In the genomic region with DNA sequence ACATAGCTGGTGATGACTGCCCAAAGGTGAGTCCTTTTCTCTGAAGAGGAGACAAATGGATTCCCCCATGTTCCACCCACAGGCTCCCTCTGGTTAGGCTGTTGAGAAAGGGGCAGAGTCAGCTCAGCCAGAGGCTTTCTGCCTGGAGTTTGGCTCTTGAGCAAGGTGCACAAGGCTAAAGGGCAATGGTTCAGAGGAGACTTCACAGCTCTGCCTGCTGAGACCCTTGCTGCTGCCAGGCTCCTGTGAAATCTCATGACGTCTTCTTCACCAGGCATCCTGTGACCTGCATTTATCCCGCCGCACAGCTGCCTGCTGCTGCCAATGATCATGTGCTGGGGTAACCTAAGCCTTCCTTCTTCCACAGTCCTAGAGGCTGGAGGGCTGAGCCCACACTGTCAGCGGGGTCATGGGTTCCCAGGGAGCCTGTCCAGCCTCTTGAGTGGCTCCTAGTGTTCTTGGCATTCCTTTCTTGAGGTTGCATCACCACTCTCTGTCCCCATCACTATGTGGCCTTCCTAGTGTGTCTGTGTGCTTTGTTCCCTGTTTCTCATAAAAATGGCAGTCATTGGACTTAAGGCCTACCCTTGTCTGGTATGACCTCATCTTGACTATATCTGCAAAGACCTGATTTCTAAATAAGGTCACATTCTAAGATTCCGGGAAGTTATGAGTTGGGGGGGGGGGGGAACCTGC, we compare ENCODE assay signal across 23 mouse cellular contexts. TPM values are rescaled to one million over a fixed set of nuclear protein-coding genes. Genes with fewer than 3 reads are reported as not detected.
DNase-seq lines count a peak whose midpoint lies in the region; ATAC-seq and TF ChIP-seq lines count a peak whose summit lies in the region.
"Had no signal": no experiment of that assay in that cellular context is flagged by ENCODE, and none has a peak within 500 bp of the region (broad histone marks: within the 10 kb centered on the region; RNA-seq: fewer than 3 reads in every experiment).

No protein-coding gene starts in this region.

- H3K27ac ChIP-seq in kidney, adult 2 months (ENCODE audit: insufficient read depth, low read depth, low read length), result no peak overlapping the region
- H3K27ac ChIP-seq in kidney, embryonic 16.5 days (ENCODE audit: low read length), result no peak overlapping the region
- H3K27ac ChIP-seq in embryonic facial prominence, embryonic 10.5 days (replicated peaks), result no peak overlapping the region
- H3K27ac ChIP-seq: forebrain, embryonic 15.5 days; heart, adult 2 months; heart, embryonic 15.5 days; hindbrain, embryonic 14.5 days; limb, embryonic 10.5 days; midbrain, embryonic 15.5 days had no signal

- no peak for ATAC-seq in kidney, embryonic 16.5 days (ENCODE audit: low FRiP score, low TSS enrichment)
- ATAC-seq in monocyte, adult 5-6 weeks (replicated peaks; ENCODE audit: insufficient number of reproducible peaks, low FRiP score, low TSS enrichment, poor library complexity, severe bottlenecking), result peak; percentile 17; the same call in 1 of the 2 replicates
- ATAC-seq in megakaryocyte progenitor cell, adult 5-6 weeks (replicated peaks; ENCODE audit: poor library complexity), result no peak
- ATAC-seq: forebrain, embryonic 15.5 days; inflammation-experienced regulatory T-cells, adult 6 months; liver, postnatal 0 days; midbrain, embryonic 15.5 days had no signal

- no peaks in the 10 kb centered on the region for H3K27me3 ChIP-seq in kidney, adult 2 months (replicated peaks; ENCODE audit: control insufficient read depth, insufficient read depth, low read length)
- H3K27me3 ChIP-seq in kidney, embryonic 16.5 days (ENCODE audit: insufficient read depth, low read length), result no peaks in the 10 kb centered on the region
- no peaks in the 10 kb centered on the region for H3K27me3 ChIP-seq in embryonic facial prominence, embryonic 10.5 days (replicated peaks; ENCODE audit: low read depth, poor library complexity, severe bottlenecking)
- H3K27me3 ChIP-seq: forebrain, embryonic 15.5 days; heart, embryonic 15.5 days; midbrain, embryonic 15.5 days had no signal

- peak; percentile 38 for DNase-seq in adrenal gland, postnatal 10 days
- DNase-seq in adrenal gland, postnatal 25 days, result no peak
- DNase-seq in kidney, adult 2 months, result peak; percentile 71
- peak; percentile 65 for DNase-seq in kidney, adult 9 months
- DNase-seq in embryonic facial prominence, embryonic 10.5 days (ENCODE audit: low spot score), result no peak
- DNase-seq: cerebellum, adult 8-10 months; cerebellum, postnatal 36 days; embryo, embryonic 11 days; gastrocnemius, postnatal 14 days; heart, adult 2 months; heart, postnatal 4 days; liver; liver, postnatal 0 days; thymus, postnatal 25 days had no signal

- no peak overlapping the region for H3K4me3 ChIP-seq in kidney, adult 2 months (ENCODE audit: insufficient read depth, low read depth, low read length)
- H3K4me3 ChIP-seq in kidney, embryonic 16.5 days (ENCODE audit: low read length), result no peak overlapping the region
- no peak overlapping the region for H3K4me3 ChIP-seq in embryonic facial prominence, embryonic 10.5 days
- H3K4me3 ChIP-seq: forebrain, embryonic 15.5 days; heart, adult 2 months; heart, embryonic 15.5 days; limb, embryonic 10.5 days; midbrain, embryonic 15.5 days had no signal

- WGBS in kidney, adult 2 months, result 64% methylated on average over 5 of the region's 5 CpGs
- 70% methylated on average over 5 of the region's 5 CpGs for WGBS in kidney, embryonic 16.5 days
- 83% methylated on average over 5 of the region's 5 CpGs for WGBS in embryonic facial prominence, embryonic 10.5 days

- H3K4me2 ChIP-seq in kidney, embryonic 16.5 days (replicated peaks; ENCODE audit: low read depth, low read length), result no peak overlapping the region
- H3K4me2 ChIP-seq: forebrain, embryonic 15.5 days; heart, embryonic 15.5 days; hindbrain, embryonic 14.5 days; midbrain, embryonic 15.5 days had no signal

- H3K4me1 ChIP-seq in kidney, adult 2 months (ENCODE audit: control insufficient read depth, insufficient read depth, low read length), result no peaks in the 10 kb centered on the region
- no peaks in the 10 kb centered on the region for H3K4me1 ChIP-seq in kidney, embryonic 16.5 days (ENCODE audit: insufficient read depth, low read length)
- no peaks in the 10 kb centered on the region for H3K4me1 ChIP-seq in embryonic facial prominence, embryonic 10.5 days
- H3K4me1 ChIP-seq: forebrain, embryonic 15.5 days; heart, embryonic 15.5 days; limb, embryonic 10.5 days; midbrain, embryonic 15.5 days had no signal

- H3K9ac ChIP-seq in kidney, embryonic 16.5 days (replicated peaks; ENCODE audit: low read length), result no peak overlapping the region
- H3K9ac ChIP-seq: forebrain, embryonic 15.5 days; heart, embryonic 15.5 days; hindbrain, embryonic 14.5 days; liver, postnatal 0 days; midbrain, embryonic 15.5 days had no signal

- no peak for TF ChIP-seq CTCF in kidney, adult 2 months (conservative IDR thresholded peaks at IDR 0.05; ENCODE audit: insufficient read depth, insufficient read length, low read depth, low read length)

- H3K9me3 ChIP-seq in kidney, embryonic 16.5 days (ENCODE audit: low read length), result no peaks in the 10 kb centered on the region
- H3K9me3 ChIP-seq in embryonic facial prominence, embryonic 10.5 days, result no peaks in the 10 kb centered on the region; the same call in 1 of the 2 replicates
- H3K9me3 ChIP-seq: forebrain, embryonic 15.5 days; heart, embryonic 15.5 days; limb, embryonic 10.5 days; midbrain, embryonic 15.5 days had no signal

- no peaks in the 10 kb centered on the region for H3K36me3 ChIP-seq in kidney, adult 2 months (ENCODE audit: control insufficient read depth, insufficient read depth, low read length)
- no peaks in the 10 kb centered on the region for H3K36me3 ChIP-seq in kidney, embryonic 16.5 days (ENCODE audit: insufficient read depth, low read length)
- H3K36me3 ChIP-seq in embryonic facial prominence, embryonic 10.5 days (replicated peaks), result peaks cover 10% of the 10 kb centered on the region; the same call in 1 of the 2 replicates
- H3K36me3 ChIP-seq: forebrain, embryonic 15.5 days; heart, embryonic 15.5 days; midbrain, embryonic 15.5 days had no signal

- no peak for TF ChIP-seq POLR2A in kidney, adult 2 months (IDR thresholded peaks at IDR 0.05; ENCODE audit: low read depth, low read length)

RNA-seq across cellular contexts. Expression of gene Bzw1, which starts 10.0 kb away (rescaled TPM):
- 100 to 1,000 TPM; 151 to 169 TPM for total RNA-seq in adrenal gland, postnatal 10 days (2021)
- total RNA-seq in adrenal gland, postnatal 25 days (2021), result 131 and 160 TPM in 2 replicates
- polyA plus RNA-seq in kidney, adult 2 months (2012; rRNA removed), result 24.8 and 32.2 TPM in 2 replicates
- polyA plus RNA-seq in kidney, embryonic 16.5 days (2015; fragmentation: Nextera tagmentation; extraction: Ambion mirVana), result 350 and 352 TPM in 2 replicates
- total RNA-seq in monocyte, adult 5-6 weeks (2017), result 164 to 180 TPM (median 178 TPM) in 3 replicates
- 444 and 446 TPM in 2 replicates for polyA plus RNA-seq in embryonic facial prominence, embryonic 10.5 days (2016; fragmentation: Nextera tagmentation; extraction: Ambion mirVana)
- total RNA-seq in megakaryocyte progenitor cell, adult 5-6 weeks (2015), result 205 and 216 TPM in 2 replicates
- 189 and 202 TPM in 2 replicates for total RNA-seq in megakaryocyte progenitor cell, adult 5-6 weeks (2017)

RNA-seq across cellular contexts. Expression of gene Clk1, which starts 41.1 kb away (rescaled TPM):
- 100 to 1,000 TPM; 110 to 152 TPM for total RNA-seq in adrenal gland, postnatal 10 days (2021)
- total RNA-seq in adrenal gland, postnatal 25 days (2021), result 168 and 186 TPM in 2 replicates
- 35.1 and 45.9 TPM in 2 replicates for polyA plus RNA-seq in kidney, adult 2 months (2012; rRNA removed)
- polyA plus RNA-seq in kidney, embryonic 16.5 days (2015; fragmentation: Nextera tagmentation; extraction: Ambion mirVana), result 191 and 204 TPM in 2 replicates
- 1,281 to 1,683 TPM (median 1,335 TPM) in 3 replicates for total RNA-seq in monocyte, adult 5-6 weeks (2017)
- 139 and 160 TPM in 2 replicates for polyA plus RNA-seq in embryonic facial prominence, embryonic 10.5 days (2016; fragmentation: Nextera tagmentation; extraction: Ambion mirVana)
- total RNA-seq in megakaryocyte progenitor cell, adult 5-6 weeks (2015), result 429 and 434 TPM in 2 replicates
- 316 and 328 TPM in 2 replicates for total RNA-seq in megakaryocyte progenitor cell, adult 5-6 weeks (2017)

Comparison
In these comparisons a context has a peak if more than half of its experiments do, and no peak if none do; other contexts are left out.
1. DNase-seq: peak in adrenal gland, postnatal 10 days (single experiment), kidney, adult 2 months (single experiment) and kidney, adult 9 months (single experiment); none in adrenal gland, postnatal 25 days (single experiment) and embryonic facial prominence, embryonic 10.5 days (single experiment).